Mouse (Mus musculus) erythroblast, embryonic 14.5 days (primary cell): ENCODE measurements at regions not wholly inside any gene's neighbourhood (a gene's known extent, or its start where the extent isn't known, plus 50 kb on each side); places are given as distances from the start of the nearest gene placed in this dataset.

Experiments
- GATA1 ChIP-seq: IDR thresholded peaks from 2 replicates; pipeline ENCODE4 v1.6.1; 2012; ENCODE audit warnings: low read length, inconsistent platforms, mixed read lengths
- TAL1 ChIP-seq: IDR thresholded peaks from 3 replicates; pipeline ENCODE4 v1.6.1; 2012; ENCODE audit warnings: low read length, inconsistent platforms, mixed read lengths

DNA sequence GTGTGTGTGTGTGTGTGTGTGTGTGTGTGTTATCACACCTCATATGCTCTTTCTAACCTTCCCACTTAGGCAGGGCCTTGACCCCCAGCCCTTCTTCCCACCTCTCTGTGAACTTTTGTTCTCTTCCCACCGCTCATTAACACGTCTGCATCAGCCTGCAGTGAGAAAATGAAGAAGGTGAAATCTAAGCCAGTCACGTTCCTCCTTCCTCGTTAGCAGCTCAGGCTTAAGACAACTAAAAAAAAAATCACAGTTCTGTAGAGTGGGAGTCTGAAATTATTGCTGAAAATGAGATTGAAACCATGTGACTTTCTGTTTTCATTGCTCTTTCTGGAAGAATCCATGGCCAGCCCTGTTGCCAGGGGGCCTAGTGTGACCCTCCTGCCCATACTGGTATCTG lies 420.7 kb downstream of the Pdcd6ip start:
- TF ChIP-seq TAL1 (no peak), GATA1 (no peak)
